Mouse (Mus musculus): ENCODE measurements around the gene Ddx42.

DNA sequence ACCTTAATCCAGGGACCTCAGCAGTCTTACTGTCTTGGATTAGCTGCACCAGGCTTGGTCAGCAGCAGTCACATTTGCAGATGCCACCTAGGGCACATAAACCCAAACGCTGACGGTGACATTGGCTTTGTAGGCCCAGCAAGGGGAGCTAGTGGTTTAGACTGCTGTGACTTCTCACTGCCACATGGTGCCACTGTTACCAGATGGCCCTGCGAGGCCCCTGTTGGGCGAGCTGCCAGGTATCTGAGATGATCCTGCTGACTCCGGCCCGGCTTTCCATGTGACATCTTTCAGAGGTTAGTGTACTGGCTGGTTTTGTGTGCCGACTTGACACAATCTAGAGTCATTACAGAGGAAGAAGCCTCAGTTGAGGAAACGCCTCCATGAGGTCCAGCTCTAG is 72.6 kb downstream of the Ddx42 start:
- TF ChIP-seq CTCF (IDR thresholded peaks at IDR 0.05; ENCODE audit: control insufficient read depth, insufficient read depth, low read length) (peak; percentile 34; the same call in 1 of the 2 replicates), POLR2A (IDR thresholded peaks at IDR 0.05; ENCODE audit: borderline replicate concordance, control insufficient read depth, low read depth, low read length) (no peak)

Measured in bone marrow, adult 2 months (tissue).